In genomic region chr17:73296855-73297254, GRCm38 (mm10) we compare ENCODE assay signal across 9 mouse cellular contexts.
DNase-seq lines count a peak whose midpoint lies in the region; ATAC-seq lines count a peak whose summit lies in the region.
"Had no signal": no experiment of that assay in that cellular context is flagged by ENCODE, and none has a peak within 500 bp of the region (broad histone marks: within the 10 kb centered on the region; RNA-seq: fewer than 3 reads in every experiment).

No protein-coding gene starts in this region.

- no peaks in the 10 kb centered on the region for H3K36me3 ChIP-seq in kidney, embryonic 16.5 days (ENCODE audit: insufficient read depth, low read length)
- no peaks in the 10 kb centered on the region for H3K36me3 ChIP-seq in forebrain, embryonic 12.5 days (replicated peaks)
- no peaks in the 10 kb centered on the region for H3K36me3 ChIP-seq in hindbrain, embryonic 14.5 days (replicated peaks; ENCODE audit: control insufficient read depth, insufficient read depth)
- no peaks in the 10 kb centered on the region for H3K36me3 ChIP-seq in midbrain, embryonic 16.5 days (ENCODE audit: control insufficient read depth, insufficient read depth, low read length)
- H3K36me3 ChIP-seq: limb, embryonic 15.5 days had no signal

- H3K27me3 ChIP-seq in kidney, embryonic 16.5 days (ENCODE audit: insufficient read depth, low read length): no peaks in the 10 kb centered on the region
- H3K27me3 ChIP-seq in forebrain, embryonic 12.5 days: peaks cover 10% of the 10 kb centered on the region
- H3K27me3 ChIP-seq in hindbrain, embryonic 14.5 days (ENCODE audit: control insufficient read depth, insufficient read depth, low read length): no peaks in the 10 kb centered on the region
- H3K27me3 ChIP-seq in midbrain, embryonic 16.5 days (ENCODE audit: control insufficient read depth, insufficient read depth, low read depth, low read length): no peaks in the 10 kb centered on the region

- whole genome bisulfite sequencing in kidney, embryonic 16.5 days: 30% methylated on average over 4 of the region's 4 CpGs
- 36% methylated on average over 4 of the region's 4 CpGs for WGBS in forebrain, embryonic 12.5 days
- WGBS in hindbrain, embryonic 14.5 days: 44% methylated on average over 4 of the region's 4 CpGs
- 32% methylated on average over 4 of the region's 4 CpGs for WGBS in midbrain, embryonic 16.5 days

- 0 out of 2 replicates have a peak, but pooled peaks cover 4% of the 10 kb centered on the region for H3K4me1 ChIP-seq in kidney, embryonic 16.5 days (ENCODE audit: insufficient read depth, low read length)
- H3K4me1 ChIP-seq in forebrain, embryonic 12.5 days: peaks cover 3% of the 10 kb centered on the region; the same call in 1 of the 2 replicates
- H3K4me1 ChIP-seq in hindbrain, embryonic 14.5 days (replicated peaks; ENCODE audit: control insufficient read depth, insufficient read depth, low read length): no peaks in the 10 kb centered on the region; the same call in 1 of the 2 replicates
- H3K4me1 ChIP-seq in midbrain, embryonic 16.5 days (ENCODE audit: control insufficient read depth, insufficient read depth, low read length): no peaks in the 10 kb centered on the region

- peak; percentile 38 for DNase-seq in kidney, adult 18-20 months
- peak; percentile 35 to 48 for DNase-seq in adrenal gland, adult 18-20 months (ENCODE audit: low spot score in 2 of 2)
- peak; percentile 87 for DNase-seq in hindbrain, embryonic 14.5 days (ENCODE audit: low spot score)
- peak; percentile 60 to 69 for DNase-seq in left cerebral cortex, postnatal 25 days (ENCODE audit: low spot score in 2 of 2)
- DNase-seq in thymus, postnatal 14 days: peak; percentile 43

- no peaks in the 10 kb centered on the region for H3K9me3 ChIP-seq in kidney, embryonic 16.5 days (ENCODE audit: low read length)
- H3K9me3 ChIP-seq in forebrain, embryonic 12.5 days: no peaks in the 10 kb centered on the region
- no peaks in the 10 kb centered on the region; the same call in 1 of the 2 replicates for H3K9me3 ChIP-seq in hindbrain, embryonic 14.5 days (ENCODE audit: control insufficient read depth, low read length)
- H3K9me3 ChIP-seq in midbrain, embryonic 16.5 days (replicated peaks; ENCODE audit: control insufficient read depth, low read length, poor library complexity, severe bottlenecking): no peaks in the 10 kb centered on the region
- H3K9me3 ChIP-seq: limb, embryonic 15.5 days had no signal

- H3K4me2 ChIP-seq in kidney, embryonic 16.5 days (replicated peaks; ENCODE audit: low read depth, low read length): no peak overlapping the region
- no peak overlapping the region for H3K4me2 ChIP-seq in forebrain, embryonic 12.5 days
- H3K4me2 ChIP-seq in hindbrain, embryonic 14.5 days (replicated peaks): no peak overlapping the region
- H3K4me2 ChIP-seq in midbrain, embryonic 16.5 days (ENCODE audit: low read length): no peak overlapping the region
- H3K4me2 ChIP-seq: limb, embryonic 15.5 days had no signal

- no peak overlapping the region for H3K9ac ChIP-seq in kidney, embryonic 16.5 days (replicated peaks; ENCODE audit: low read length)
- no peak overlapping the region for H3K9ac ChIP-seq in forebrain, embryonic 12.5 days
- H3K9ac ChIP-seq in hindbrain, embryonic 14.5 days: no peak overlapping the region
- H3K9ac ChIP-seq in midbrain, embryonic 16.5 days (ENCODE audit: low read depth, low read length): no peak overlapping the region
- H3K9ac ChIP-seq: limb, embryonic 15.5 days had no signal

- H3K4me3 ChIP-seq in kidney, embryonic 16.5 days (ENCODE audit: low read length): no peak overlapping the region
- H3K4me3 ChIP-seq in forebrain, embryonic 12.5 days (replicated peaks): no peak overlapping the region
- H3K4me3 ChIP-seq in hindbrain, embryonic 14.5 days (replicated peaks; ENCODE audit: low read length): no peak overlapping the region
- H3K4me3 ChIP-seq in midbrain, embryonic 16.5 days (ENCODE audit: low read depth, low read length): no peak overlapping the region
- H3K4me3 ChIP-seq: limb, embryonic 15.5 days had no signal

- intact Hi-C loops in left cerebral cortex, postnatal 25 days (cut with DNase I): loop anchor here (1.0 to 5.0 kb wide), 4 partner anchors 200 to 500 kb away; no protein-coding TSS in a partner anchor

- H3K27ac ChIP-seq in kidney, embryonic 16.5 days (ENCODE audit: low read length): no peak overlapping the region
- H3K27ac ChIP-seq in forebrain, embryonic 12.5 days: no peak overlapping the region
- no peak overlapping the region for H3K27ac ChIP-seq in hindbrain, embryonic 14.5 days
- H3K27ac ChIP-seq in midbrain, embryonic 16.5 days (ENCODE audit: low read length): no peak overlapping the region
- H3K27ac ChIP-seq: limb, embryonic 15.5 days had no signal

- ATAC-seq in kidney, embryonic 16.5 days (ENCODE audit: low FRiP score, low TSS enrichment): no peak
- peak; percentile 52 for ATAC-seq in forebrain, embryonic 12.5 days (ENCODE audit: low FRiP score)
- peak; percentile 55; the same call in 1 of the 2 replicates for ATAC-seq in hindbrain, embryonic 14.5 days (ENCODE audit: low FRiP score)
- ATAC-seq in midbrain, embryonic 16.5 days: peak; percentile 79
